Mouse (Mus musculus) embryonic fibroblast, embryonic 13.5 days (primary cell): Measurements from ENCODE around the gene Rptor.

Source experiments
- CTCF ChIP-seq: IDR thresholded peaks from 2 replicates; pipeline ENCODE4 v1.5.1; 2011; ENCODE audit warnings: mild to moderate bottlenecking, control low read depth, low read length, moderate library complexity, borderline replicate concordance; ENCODE audit not compliant: insufficient read depth
- POLR2A ChIP-seq: IDR thresholded peaks from 2 replicates; pipeline ENCODE4 v1.6.1; 2011; ENCODE audit warnings: low read depth, mild to moderate bottlenecking, control low read depth, low read length, moderate library complexity

GRCm38 (mm10) chr11:119685477-119685876 is 82.8 kb downstream of the Rptor start:
- no peak for TF ChIP-seq CTCF
- TF ChIP-seq POLR2A, result no peak
